Mouse (Mus musculus): ENCODE data around the gene Zdhhc11. TPM values are rescaled to one million over a fixed set of nuclear protein-coding genes. Genes with fewer than 3 reads are reported as not detected.
"Not testable (repeated sequence)": the region's sequence is repeated elsewhere in the genome, so short reads cannot be mapped to it uniquely, and the experiment has no call there.

Zdhhc11 gene
- polyA plus RNA-seq, 1 experiment from 2014 or later, result not detected

DNA sequence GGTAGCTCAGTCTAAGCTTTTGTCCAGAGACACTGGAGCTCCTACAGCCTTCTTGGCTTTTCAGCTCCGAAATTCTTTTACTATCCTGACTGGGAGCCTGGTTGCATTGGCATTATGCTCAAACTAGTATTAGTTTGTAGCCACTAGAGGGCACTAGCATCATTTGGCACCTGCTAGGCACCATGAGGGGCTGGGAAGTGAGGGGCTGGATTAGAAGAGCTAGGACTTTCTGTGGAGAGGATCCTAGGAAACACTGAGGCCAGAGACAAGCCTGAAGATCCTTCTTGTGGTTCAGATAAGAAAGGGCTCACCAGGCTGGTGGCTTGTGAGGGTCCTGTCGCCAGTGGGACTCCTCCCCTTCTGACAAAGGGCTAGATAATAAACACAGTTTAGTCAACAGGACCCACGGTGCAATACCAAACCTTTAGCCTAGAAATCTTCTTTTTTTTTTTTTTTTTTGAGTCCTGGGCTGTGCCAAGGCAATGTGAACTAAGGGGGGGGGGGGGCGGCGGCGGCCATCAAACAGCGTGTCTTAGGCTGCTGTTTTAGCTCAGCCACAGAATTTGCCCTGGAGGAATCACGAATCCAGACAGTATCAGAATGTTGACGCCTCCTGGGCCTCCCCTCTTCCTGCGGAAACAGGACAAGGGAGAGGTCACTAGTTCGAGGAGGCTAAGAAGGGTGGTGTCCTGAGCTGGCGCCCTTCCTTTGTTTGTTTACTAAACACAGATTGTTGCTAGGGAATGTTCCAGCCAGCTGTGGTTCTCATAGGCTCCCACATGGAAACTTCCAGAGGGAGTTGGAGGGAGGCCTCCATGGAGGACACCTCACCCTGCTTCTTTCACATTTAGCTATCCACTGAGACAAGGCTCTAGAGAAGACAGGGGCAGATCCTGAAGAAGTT lies 7.1 kb downstream of the Zdhhc11 start:
- Histone ChIP-seq H3K4me3 (replicated peaks) (no peak overlapping the region), H3K27me3 (0 out of 2 replicates have a peak, but pooled peaks cover 4% of the 10 kb centered on the region), H3K9ac (no peak overlapping the region), H3K9me3 (no peaks in the 10 kb centered on the region), H3K27ac (no peak overlapping the region), H3K4me1 (no peaks in the 10 kb centered on the region), H3K36me3 (replicated peaks) (no peaks in the 10 kb centered on the region), H3K4me2 (no peak overlapping the region)
- 52% methylated on average over 12 of the region's 12 CpGs for WGBS
- ATAC-seq (ENCODE audit: low FRiP score), result peak; percentile 85

DNA sequence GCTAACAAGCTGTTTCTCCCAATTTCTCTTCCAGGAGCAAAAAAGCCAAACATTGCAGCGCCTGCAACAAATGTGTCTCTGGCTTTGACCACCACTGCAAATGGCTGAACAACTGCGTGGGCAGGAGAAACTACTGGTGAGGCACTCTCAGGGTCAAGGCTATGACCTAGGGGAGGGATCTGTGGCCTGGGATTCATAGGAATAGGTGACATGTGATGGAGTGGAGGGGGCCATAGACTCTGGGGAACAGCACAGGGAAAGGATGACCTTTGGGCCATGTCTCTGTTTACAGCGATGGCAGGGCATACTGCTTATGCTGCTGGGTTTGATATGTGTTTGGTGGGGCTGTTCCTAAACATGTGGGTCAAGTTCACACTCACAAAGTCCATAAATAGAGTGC lies 10.9 kb downstream of the Zdhhc11 start:
- H3K27ac ChIP-seq, result no peak overlapping the region
- 85% methylated on average over 3 of the region's 3 CpGs for WGBS
- no peaks in the 10 kb centered on the region for H3K36me3 ChIP-seq (replicated peaks)
- ATAC-seq (ENCODE audit: low FRiP score), result no peak
- 0 out of 2 replicates have a peak, but pooled peaks cover under 1% of the 10 kb centered on the region for H3K27me3 ChIP-seq
- no peak overlapping the region for H3K4me3 ChIP-seq (replicated peaks)
- no peaks in the 10 kb centered on the region for H3K9me3 ChIP-seq
- no peaks in the 10 kb centered on the region for H3K4me1 ChIP-seq
- no peak overlapping the region for H3K4me2 ChIP-seq
- no peak overlapping the region for H3K9ac ChIP-seq

DNA sequence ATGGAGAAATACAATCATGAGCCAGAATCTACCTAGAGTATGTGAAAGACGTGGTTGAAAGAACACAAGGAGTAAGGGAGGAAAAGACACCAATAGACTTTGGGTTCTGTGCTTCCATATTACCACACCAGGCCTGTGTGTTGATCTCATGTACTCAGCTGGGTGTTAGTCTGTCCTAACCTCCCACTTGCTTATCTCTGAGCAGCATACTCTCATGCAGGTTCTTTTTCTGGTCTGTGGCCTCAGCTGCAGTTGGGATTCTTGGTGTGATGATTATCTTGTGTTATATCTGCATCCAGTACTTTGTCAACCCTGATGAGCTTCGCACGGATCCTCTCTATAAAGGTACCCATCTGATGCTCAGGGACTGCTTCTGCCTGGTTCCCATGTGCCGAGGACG lies 13.3 kb downstream of the Zdhhc11 start:
- Histone ChIP-seq H3K4me3 (replicated peaks) (no peak overlapping the region), H3K27ac (no peak overlapping the region), H3K4me1 (no peaks in the 10 kb centered on the region), H3K9me3 (no peaks in the 10 kb centered on the region), H3K9ac (no peak overlapping the region), H3K27me3 (0 out of 2 replicates have a peak, but pooled peaks cover 3% of the 10 kb centered on the region), H3K36me3 (replicated peaks) (no peaks in the 10 kb centered on the region), H3K4me2 (no peak overlapping the region)
- ATAC-seq (ENCODE audit: low FRiP score), result no peak
- 88% methylated on average over 5 of the region's 5 CpGs for WGBS

DNA sequence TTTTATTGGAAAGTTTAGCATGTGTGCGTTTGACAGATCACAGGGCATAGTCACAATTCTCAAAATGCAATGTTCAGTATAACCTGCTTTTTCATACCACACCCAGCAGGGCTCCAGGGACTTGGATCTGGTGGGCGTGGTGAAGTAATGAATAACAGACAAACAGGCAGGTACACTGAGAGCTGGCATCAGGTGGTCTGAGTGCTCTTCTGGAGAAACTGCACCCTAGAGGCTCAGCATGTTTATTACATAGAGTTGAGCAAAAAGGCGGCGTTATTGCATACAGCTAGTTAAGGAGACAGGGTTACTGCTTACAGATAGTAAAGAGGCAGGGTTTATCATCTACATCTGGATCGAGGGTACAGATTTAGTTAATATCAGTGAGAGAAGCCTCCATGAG lies 26.7 kb downstream of the Zdhhc11 start:
- Histone ChIP-seq H3K27ac (no peak overlapping the region), H3K27me3 (no peaks in the 10 kb centered on the region), H3K36me3 (replicated peaks) (no peaks in the 10 kb centered on the region), H3K4me3 (replicated peaks) (no peak overlapping the region), H3K4me1 (no peaks in the 10 kb centered on the region), H3K9me3 (no peaks in the 10 kb centered on the region), H3K9ac (no peak overlapping the region), H3K4me2 (no peak overlapping the region)
- ATAC-seq (ENCODE audit: low FRiP score), result no peak
- WGBS, result 81% methylated on average over 5 of the region's 5 CpGs

DNA sequence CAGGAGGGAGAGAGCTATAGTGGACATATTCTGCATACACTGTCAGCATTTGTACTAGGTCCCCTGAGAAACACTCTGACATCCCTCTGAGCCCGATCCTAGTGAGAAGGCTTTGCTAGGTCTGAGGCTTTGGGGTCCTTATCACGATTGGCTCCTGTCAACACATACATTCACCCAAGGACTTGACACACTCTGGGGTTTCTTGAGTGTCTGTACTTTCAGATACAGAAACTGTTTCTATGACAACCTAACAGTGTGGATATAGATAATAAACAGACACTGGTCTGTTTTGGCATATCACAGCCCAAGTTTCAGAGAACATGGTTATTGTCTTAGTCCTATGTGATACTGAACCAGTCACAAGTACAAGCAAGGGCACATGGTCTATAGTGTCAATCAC lies 27.1 kb downstream of the Zdhhc11 start:
- 84% methylated on average over 2 of the region's 2 CpGs for WGBS
- ATAC-seq (ENCODE audit: low FRiP score), result no peak

DNA sequence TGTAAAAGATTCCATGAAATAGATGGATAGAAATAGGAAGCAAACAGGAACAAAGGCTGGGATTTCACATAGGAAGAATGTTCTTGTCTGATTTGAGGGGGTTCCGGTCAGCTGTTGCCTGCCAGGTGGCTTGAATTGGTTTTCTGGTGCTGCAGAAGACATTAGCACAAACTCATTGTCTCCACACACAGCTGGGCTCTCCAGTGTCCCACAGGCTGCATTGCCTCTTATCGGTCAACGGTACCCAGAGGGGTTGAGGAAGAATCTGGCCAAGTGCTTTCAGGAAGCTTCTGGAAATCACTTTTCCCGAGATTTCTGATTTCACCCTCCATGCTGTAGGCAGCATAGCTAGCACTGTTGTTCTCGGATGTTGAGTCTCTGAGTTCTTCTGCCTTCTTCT lies 27.6 kb downstream of the Zdhhc11 start:
- H3K9ac ChIP-seq, result no peak overlapping the region
- H3K9me3 ChIP-seq, result no peaks in the 10 kb centered on the region
- ATAC-seq (ENCODE audit: low FRiP score), result no peak
- no peak overlapping the region for H3K27ac ChIP-seq
- no peaks in the 10 kb centered on the region for H3K4me1 ChIP-seq
- no peak overlapping the region for H3K4me2 ChIP-seq
- no peaks in the 10 kb centered on the region for H3K36me3 ChIP-seq (replicated peaks)
- no peaks in the 10 kb centered on the region for H3K27me3 ChIP-seq
- WGBS, result 89% methylated on average over 5 of the region's 5 CpGs
- no peak overlapping the region for H3K4me3 ChIP-seq (replicated peaks)

More for the DNA sequence above, 27.1 kb downstream of the Zdhhc11 start:
- Histone ChIP-seq H3K27ac (no peak overlapping the region), H3K9ac (no peak overlapping the region), H3K9me3 (no peaks in the 10 kb centered on the region), H3K36me3 (replicated peaks) (no peaks in the 10 kb centered on the region), H3K4me2 (no peak overlapping the region), H3K27me3 (no peaks in the 10 kb centered on the region), H3K4me1 (no peaks in the 10 kb centered on the region), H3K4me3 (replicated peaks) (no peak overlapping the region)

DNA sequence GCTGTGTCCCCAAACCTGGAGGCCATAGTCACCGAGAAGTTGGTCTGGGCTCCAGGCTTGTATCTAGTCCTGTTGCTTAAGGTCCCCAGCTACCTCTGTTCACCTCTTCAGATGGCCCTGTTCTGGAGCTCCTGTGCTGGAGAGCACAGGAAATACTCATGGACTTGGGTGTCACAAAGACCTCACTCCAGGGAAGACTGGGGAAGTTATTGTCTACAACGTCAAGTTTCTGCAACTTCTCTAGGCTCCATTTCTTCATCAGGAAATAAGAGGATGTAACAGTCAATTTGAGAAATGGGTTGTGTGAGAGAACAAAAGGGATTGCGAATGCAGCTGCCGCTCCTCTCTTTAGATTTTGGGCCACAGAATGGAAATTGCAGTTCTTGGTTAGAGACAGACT lies 32.8 kb downstream of the Zdhhc11 start:
- ATAC-seq (ENCODE audit: low FRiP score), result no peak
- H3K4me3 ChIP-seq (replicated peaks), result no peak overlapping the region
- H3K9me3 ChIP-seq, result no peaks in the 10 kb centered on the region
- no peak overlapping the region for H3K4me2 ChIP-seq
- H3K27me3 ChIP-seq, result 0 out of 2 replicates have a peak, but pooled peaks cover 3% of the 10 kb centered on the region
- H3K27ac ChIP-seq, result no peak overlapping the region
- no peaks in the 10 kb centered on the region for H3K4me1 ChIP-seq
- no peak overlapping the region for H3K9ac ChIP-seq
- no peaks in the 10 kb centered on the region for H3K36me3 ChIP-seq (replicated peaks)
- WGBS, result 89% methylated on average over 4 of the region's 4 CpGs

DNA sequence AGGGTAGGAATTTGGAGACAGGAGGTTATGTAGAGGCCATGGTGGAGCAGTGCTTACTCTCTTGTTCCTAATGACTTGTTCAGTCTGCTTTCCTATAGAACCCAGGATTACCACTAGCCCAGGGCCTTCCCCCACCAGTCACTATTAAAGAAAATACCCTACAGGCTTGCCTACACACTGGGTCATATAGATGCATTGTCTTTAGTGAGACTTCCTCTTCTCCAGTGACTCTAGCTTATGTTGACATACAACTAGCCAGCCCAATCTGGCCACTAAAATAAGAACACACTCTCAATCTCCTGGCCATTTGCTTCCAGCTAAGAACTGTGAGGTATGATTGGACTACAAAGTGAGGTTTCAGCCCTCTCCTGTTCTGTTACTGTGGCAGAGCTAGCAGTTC lies 36.9 kb downstream of the Zdhhc11 start:
- Histone ChIP-seq H3K9me3 (no peaks in the 10 kb centered on the region), H3K4me1 (no peaks in the 10 kb centered on the region), H3K36me3 (replicated peaks) (no peaks in the 10 kb centered on the region), H3K27me3 (peaks cover 3% of the 10 kb centered on the region; the same call in 1 of the 2 replicates), H3K4me3 (replicated peaks) (no peak overlapping the region), H3K9ac (no peak overlapping the region), H3K4me2 (no peak overlapping the region), H3K27ac (no peak overlapping the region)
- ATAC-seq (ENCODE audit: low FRiP score), result no peak

DNA sequence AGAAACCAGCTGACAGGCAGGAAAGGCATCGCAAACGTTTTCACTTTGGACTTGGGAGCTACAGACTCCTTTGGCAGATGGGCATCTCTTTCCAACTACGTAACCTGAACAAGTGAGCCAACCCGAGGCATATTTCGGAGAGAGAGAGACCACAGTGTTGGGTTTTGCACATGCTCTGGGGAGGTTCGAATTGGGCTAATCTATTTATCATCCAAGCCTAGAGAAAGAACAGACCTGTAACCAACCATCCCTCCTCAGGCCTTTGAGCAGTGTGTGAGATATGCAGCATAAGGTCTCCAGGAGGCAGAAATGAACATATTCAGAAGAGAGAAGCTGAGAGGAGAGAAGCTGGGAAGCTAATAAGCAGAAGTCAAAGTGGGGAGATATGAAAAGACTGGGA lies 37.3 kb downstream of the Zdhhc11 start:
- Histone ChIP-seq H3K9me3 (no peaks in the 10 kb centered on the region), H3K4me1 (no peaks in the 10 kb centered on the region), H3K4me3 (replicated peaks) (no peak overlapping the region), H3K36me3 (replicated peaks) (no peaks in the 10 kb centered on the region), H3K9ac (no peak overlapping the region), H3K27ac (no peak overlapping the region), H3K4me2 (no peak overlapping the region), H3K27me3 (peaks cover 7% of the 10 kb centered on the region; the same call in 1 of the 2 replicates)
- WGBS, result 81% methylated on average over 6 of the region's 6 CpGs
- no peak for ATAC-seq (ENCODE audit: low FRiP score)

DNA sequence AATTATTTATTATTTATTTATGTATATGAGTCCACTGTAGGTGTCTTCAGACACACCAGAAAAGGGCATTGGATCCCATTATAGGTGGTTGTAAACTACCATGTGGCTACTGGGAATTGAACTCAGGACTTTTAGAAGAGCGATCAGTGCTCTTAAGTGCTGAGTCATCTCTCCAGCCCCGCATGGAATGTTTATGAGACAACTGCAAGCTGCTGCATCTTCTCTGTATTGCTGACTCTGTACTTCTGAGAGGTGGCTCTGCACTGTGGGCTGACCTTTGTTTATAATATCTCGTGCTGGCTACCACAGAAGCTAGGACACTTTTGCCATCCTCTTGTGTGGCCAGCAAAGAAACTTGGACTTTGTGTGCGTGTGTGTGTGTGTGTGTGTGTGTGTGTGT lies 37.8 kb downstream of the Zdhhc11 start:
- H3K4me1 ChIP-seq, result no peaks in the 10 kb centered on the region
- H3K9me3 ChIP-seq, result no peaks in the 10 kb centered on the region
- no peak for ATAC-seq (ENCODE audit: low FRiP score)
- no peak overlapping the region for H3K4me3 ChIP-seq (replicated peaks)
- no peak overlapping the region for H3K27ac ChIP-seq
- H3K36me3 ChIP-seq (replicated peaks), result no peaks in the 10 kb centered on the region
- H3K27me3 ChIP-seq, result peaks cover 11% of the 10 kb centered on the region; the same call in 1 of the 2 replicates
- WGBS, result 74% methylated on average over 4 of the region's 4 CpGs
- H3K4me2 ChIP-seq, result no peak overlapping the region
- H3K9ac ChIP-seq, result no peak overlapping the region

DNA sequence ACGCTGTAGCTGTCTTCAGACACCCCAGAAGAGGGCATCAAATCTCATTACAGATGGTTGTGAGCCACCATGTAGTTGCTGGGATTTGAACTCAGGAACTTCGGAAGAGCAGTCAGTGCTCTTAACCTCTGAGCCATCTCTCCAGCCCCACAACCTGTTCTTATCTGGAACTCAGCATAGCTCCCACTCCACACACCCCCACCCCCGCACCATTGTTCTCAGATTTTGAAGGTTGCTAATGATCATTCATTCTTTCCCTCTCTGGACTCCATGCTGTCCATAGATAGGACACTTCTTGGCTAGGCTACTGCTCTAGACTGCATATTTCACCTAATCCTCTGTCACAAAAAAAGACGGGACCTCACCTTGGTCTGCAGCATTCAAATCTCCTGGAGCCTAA lies 43.2 kb downstream of the Zdhhc11 start:
- H3K9ac ChIP-seq; H3K9me3 ChIP-seq; H3K4me2 ChIP-seq; H3K36me3 ChIP-seq (replicated peaks); H3K4me3 ChIP-seq (replicated peaks); H3K27ac ChIP-seq; ATAC-seq (ENCODE audit: low FRiP score): not testable (repeated sequence)
- H3K27me3 ChIP-seq, result peaks cover 47% of the 10 kb centered on the region
- 89% methylated on average over 4 of the region's 4 CpGs for WGBS
- H3K4me1 ChIP-seq, result peaks cover 15% of the 10 kb centered on the region

DNA sequence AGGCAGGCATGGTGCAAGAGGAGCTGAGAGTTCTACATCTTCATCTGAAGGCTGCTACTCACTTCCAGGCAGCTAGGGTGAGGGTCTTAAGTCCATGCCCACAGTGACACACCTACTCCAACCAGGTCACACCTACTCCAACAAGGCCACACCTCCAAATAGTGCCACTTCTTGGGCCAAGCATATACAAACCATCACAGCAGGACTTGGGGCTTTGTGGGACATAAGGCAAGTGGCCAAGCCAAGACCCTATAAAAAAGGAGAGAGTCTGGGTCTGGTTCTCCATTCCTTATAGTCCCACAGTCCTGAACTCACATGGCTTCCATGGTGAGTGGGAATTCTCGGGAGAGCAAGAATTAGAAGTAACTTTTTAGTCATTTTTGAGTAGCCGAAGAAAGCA lies 44.6 kb downstream of the Zdhhc11 start:
- not testable (repeated sequence) for H3K4me3 ChIP-seq (replicated peaks); H3K4me2 ChIP-seq; H3K9me3 ChIP-seq; H3K27ac ChIP-seq; ATAC-seq (ENCODE audit: low FRiP score); H3K9ac ChIP-seq; H3K36me3 ChIP-seq (replicated peaks)
- peaks cover 15% of the 10 kb centered on the region for H3K4me1 ChIP-seq
- peaks cover 49% of the 10 kb centered on the region for H3K27me3 ChIP-seq
- 75% methylated on average over 2 of the region's 2 CpGs for WGBS

All from forebrain, embryonic 12.5 days (tissue).